Mouse (Mus musculus) spleen, adult 2 months (tissue): ENCODE measurements at regions not wholly inside any gene's neighbourhood (a gene's known extent, or its start where the extent isn't known, plus 50 kb on each side); places are given as distances from the start of the nearest gene placed in this dataset.

ENCODE experiments used
- CTCF ChIP-seq: fragments of 200-500 bp; IDR thresholded peaks from 2 replicates; pipeline ENCODE4 v1.5.1; 2011; ENCODE audit warnings: mild to moderate bottlenecking, inconsistent platforms; ENCODE audit not compliant: insufficient read depth, insufficient read length, insufficient replicate concordance; ENCODE audit errors: extremely low read depth
- POLR2A ChIP-seq: fragments of 200-500 bp; IDR thresholded peaks from 2 replicates; pipeline ENCODE4 v1.6.1; 2011; ENCODE audit warnings: low read depth, low read length, inconsistent platforms

- no peak for TF ChIP-seq POLR2A
- no peak for TF ChIP-seq CTCF
Measured at GRCm38 (mm10) chr3:149357903-149358569, 367.7 kb upstream of the Adgrl2 start.
